Mouse (Mus musculus) hindbrain, embryonic 10.5 days (tissue): ENCODE results near the gene Rcan1. TPM values are rescaled to one million over a fixed set of nuclear protein-coding genes. Genes with fewer than 3 reads are reported as not detected.

Experiments
- DNase-seq: peaks from one replicate; pipeline ENCODE4 v3.0.0-alpha.2; 2017; ENCODE audit warnings: low spot score
- H3K27ac ChIP-seq: fragments of 300-500 bp; sonication (generic); 2 replicates; pipeline ENCODE4 v1.5.1; 2016; ENCODE audit warnings: mild to moderate bottlenecking, moderate library complexity
- H3K27me3 ChIP-seq: fragments of 300-500 bp; sonication (generic); 2 replicates; pipeline ENCODE4 v1.6.1; 2016; ENCODE audit warnings: mild to moderate bottlenecking; ENCODE audit not compliant: poor library complexity, insufficient read depth, severe bottlenecking
- H3K36me3 ChIP-seq: fragments of 300-500 bp; sonication (generic); 2 replicates; pipeline ENCODE4 v1.6.1; 2016; ENCODE audit warnings: mild to moderate bottlenecking, moderate library complexity
- H3K4me1 ChIP-seq: fragments of 300-500 bp; sonication (generic); replicated peaks from 2 replicates; pipeline ENCODE4 v1.6.1; 2016; ENCODE audit warnings: mild to moderate bottlenecking
- H3K4me3 ChIP-seq: fragments of 300-500 bp; sonication (generic); 2 replicates; pipeline ENCODE4 v1.5.1; 2016; ENCODE audit warnings: mild to moderate bottlenecking, moderate library complexity
- H3K9me3 ChIP-seq: fragments of 300-500 bp; sonication (generic); 2 replicates; pipeline ENCODE4 v1.6.1; 2016; ENCODE audit warnings: mild to moderate bottlenecking, moderate library complexity
- WGBS: fragments of 180-500 bp; shearing (Covaris S2); methylation state at CpG from one replicate; pipeline ENCODE4 v1.1.7; 2016; 5-methylcytosine and 5-hydroxymethylcytosine counted together
- polyA plus RNA-seq: library from polyadenylated mRNA; unstranded; fragments of >200 nt; fragmentation: Nextera tagmentation; extraction: Ambion mirVana; gene quantifications from 2 replicates; pipeline ENCODE4 v1.2.1, GENCODE M21; 2016

Gene Rcan1
- polyA plus RNA-seq, 1 experiment from 2014 or later = 39.6 TPM

DNA sequence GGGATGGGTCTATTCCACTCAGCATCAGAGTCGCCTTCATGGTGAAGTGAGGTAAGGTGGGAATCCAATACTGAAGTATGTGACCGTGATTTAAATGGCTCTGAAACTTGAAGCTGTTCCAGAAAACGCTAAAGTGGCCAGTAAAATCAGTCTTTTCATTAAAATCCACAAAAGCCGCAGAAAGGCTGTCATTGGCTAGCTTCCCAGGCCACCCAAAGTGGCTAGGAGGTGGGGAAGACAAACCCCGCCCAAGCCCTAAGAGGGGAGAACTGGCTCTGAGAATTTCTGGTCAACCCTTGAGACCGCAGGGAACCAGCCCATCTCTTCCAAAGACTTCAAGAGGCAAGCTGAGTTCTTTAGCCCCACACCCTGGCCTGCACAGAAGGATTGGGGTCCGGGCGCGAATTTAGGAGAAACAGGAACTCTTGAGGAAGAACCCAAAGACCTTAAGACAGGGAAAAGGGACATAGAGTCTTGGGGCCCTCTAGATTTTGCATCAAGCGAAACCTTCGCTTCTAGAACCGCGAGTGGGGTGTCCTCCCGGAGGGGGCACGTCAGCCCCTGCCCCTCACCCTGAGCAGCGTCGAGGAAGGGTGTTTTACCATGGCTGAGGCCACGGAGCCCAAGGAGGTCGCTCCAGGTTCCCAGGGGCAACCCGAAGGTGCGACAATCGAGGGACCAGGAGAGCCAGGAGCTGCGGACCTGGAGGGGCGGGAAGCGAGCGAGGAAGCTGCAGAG lies 27.4 kb upstream of the Rcan1 start:
- Histone ChIP-seq H3K4me3 (peak overlapping the region; percentile 63), H3K27ac (peak overlapping the region; percentile 76), H3K36me3 (no peaks in the 10 kb centered on the region), H3K27me3 (peaks cover 61% of the 10 kb centered on the region), H3K4me1 (peaks cover 17% of the 10 kb centered on the region), H3K9me3 (no peaks in the 10 kb centered on the region)
- no peak for DNase-seq
- 9% methylated on average over 26 of the region's 26 CpGs for WGBS

DNA sequence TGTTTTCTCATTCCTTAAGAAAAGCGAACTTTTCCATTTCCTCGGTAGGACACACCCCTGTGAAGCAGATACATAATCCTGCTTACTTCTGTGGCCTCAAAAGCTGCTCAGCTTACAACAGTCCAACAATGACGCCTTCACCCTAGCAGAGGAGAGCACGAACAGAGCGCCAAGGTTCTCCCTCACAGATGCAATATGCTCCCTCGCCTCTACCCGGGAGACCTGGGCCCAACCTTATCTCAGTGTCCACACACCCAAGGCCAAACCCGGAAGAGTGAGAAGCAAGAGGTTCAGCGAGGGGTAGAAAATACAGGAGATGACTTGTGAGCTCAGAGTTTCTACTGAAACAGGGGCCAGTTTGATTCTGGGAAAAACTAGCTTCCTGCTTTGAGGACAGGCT lies 18.7 kb upstream of the Rcan1 start:
- Histone ChIP-seq H3K4me3 (no peak overlapping the region), H3K36me3 (no peaks in the 10 kb centered on the region), H3K9me3 (no peaks in the 10 kb centered on the region), H3K27me3 (no peaks in the 10 kb centered on the region), H3K4me1 (no peaks in the 10 kb centered on the region), H3K27ac (no peak overlapping the region)
- 82% methylated on average over 9 of the region's 9 CpGs for WGBS
- no peak for DNase-seq

DNA sequence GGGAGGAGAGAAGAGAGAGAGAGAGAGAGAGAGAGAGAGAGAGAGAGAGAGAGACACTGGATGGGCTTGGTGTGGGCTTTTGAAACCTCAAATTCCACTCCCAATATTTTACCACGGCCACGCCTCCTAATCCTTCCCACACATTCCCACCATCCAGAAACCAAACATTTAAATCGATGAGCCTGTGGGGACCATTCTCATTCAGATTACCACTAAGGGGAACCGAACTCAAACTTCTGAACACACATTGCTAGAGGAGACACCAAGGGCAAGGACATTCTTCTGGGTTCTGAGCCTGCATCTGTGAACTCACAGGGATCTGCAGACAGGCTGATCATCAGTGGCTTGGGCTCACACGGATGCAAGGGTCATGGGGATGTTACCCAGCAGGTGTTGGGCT lies 17.8 kb upstream of the Rcan1 start:
- no peak for DNase-seq
- no peak overlapping the region for H3K4me3 ChIP-seq
- H3K9me3 ChIP-seq = no peaks in the 10 kb centered on the region
- H3K4me1 ChIP-seq = no peaks in the 10 kb centered on the region
- WGBS = 86% methylated on average over 5 of the region's 5 CpGs
- no peaks in the 10 kb centered on the region for H3K36me3 ChIP-seq
- H3K27me3 ChIP-seq = no peaks in the 10 kb centered on the region
- H3K27ac ChIP-seq = no peak overlapping the region

DNA sequence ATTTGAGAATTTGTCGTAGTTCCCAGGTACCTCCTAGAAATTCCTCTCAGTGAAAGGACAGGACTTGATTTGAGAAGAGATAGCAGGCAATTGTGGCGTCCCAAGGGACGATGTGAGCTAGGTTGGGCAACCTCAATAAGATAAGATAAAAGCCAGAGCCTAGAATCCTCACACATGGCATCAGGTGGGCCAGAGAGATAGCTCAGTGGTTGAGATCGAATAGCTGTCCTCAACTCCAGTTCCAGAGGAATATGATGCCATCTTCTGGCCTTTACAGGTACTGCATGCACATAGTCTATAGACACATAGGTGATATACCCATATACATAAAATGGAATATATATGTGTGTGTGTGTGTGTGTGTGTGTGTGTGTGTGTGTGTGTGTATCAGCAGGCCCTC lies 16.8 kb upstream of the Rcan1 start:
- no peaks in the 10 kb centered on the region for H3K9me3 ChIP-seq
- no peaks in the 10 kb centered on the region for H3K4me1 ChIP-seq
- H3K36me3 ChIP-seq = no peaks in the 10 kb centered on the region
- 62% methylated on average over 4 of the region's 4 CpGs for whole genome bisulfite sequencing
- H3K27ac ChIP-seq = no peak overlapping the region
- no peak for DNase-seq
- no peaks in the 10 kb centered on the region for H3K27me3 ChIP-seq
- H3K4me3 ChIP-seq = no peak overlapping the region

DNA sequence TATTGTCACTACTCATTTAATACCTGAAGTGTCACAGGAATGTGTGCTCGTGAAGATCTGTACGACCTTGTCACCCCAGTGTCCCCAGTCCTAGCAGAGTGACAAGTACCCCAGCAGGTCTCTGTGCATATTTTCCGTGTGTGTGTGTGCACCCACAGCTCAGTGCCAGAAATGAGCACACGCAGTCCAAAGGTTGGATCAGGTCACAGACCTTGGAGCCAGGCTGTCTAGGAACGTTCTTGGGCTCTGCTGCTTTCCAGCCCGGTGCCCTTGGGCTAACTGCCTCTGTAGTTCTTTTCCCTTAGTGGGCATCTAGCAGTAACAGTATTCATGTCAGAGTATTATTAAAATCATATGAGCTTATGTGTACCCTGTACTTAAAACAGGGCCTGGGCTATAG lies 16.4 kb upstream of the Rcan1 start:
- 86% methylated on average over 6 of the region's 6 CpGs for WGBS
- Histone ChIP-seq H3K36me3 (no peaks in the 10 kb centered on the region), H3K27ac (no peak overlapping the region), H3K27me3 (no peaks in the 10 kb centered on the region), H3K4me3 (no peak overlapping the region), H3K9me3 (no peaks in the 10 kb centered on the region), H3K4me1 (no peaks in the 10 kb centered on the region)
- no peak for DNase-seq

DNA sequence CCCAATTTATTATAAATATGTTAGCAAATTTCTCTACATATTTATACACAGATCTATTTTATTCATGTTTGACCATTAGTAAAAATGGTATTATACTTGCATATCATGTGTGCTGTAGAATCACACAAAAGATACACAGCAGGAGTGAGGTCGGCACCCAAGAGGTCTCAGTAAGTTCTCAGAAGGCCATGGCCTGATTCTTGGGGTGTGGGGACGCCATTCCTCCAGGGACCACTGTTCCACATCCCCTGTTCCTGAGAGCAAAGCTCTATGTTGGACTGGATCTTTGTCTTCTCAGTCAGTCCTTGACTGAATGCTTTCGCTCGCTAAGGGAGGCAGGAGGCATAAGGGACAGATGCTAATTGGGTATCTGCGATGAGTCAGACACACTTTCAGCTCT lies 14.8 kb upstream of the Rcan1 start, which contains the start of gene Clic6:
Gene Clic6, plus strand, starts transcription at position 301 of the 400 bp plus-strand sequence.
- no peaks in the 10 kb centered on the region for H3K9me3 ChIP-seq
- no peak within 1 kb of the TSS for H3K27ac ChIP-seq
- H3K4me1 ChIP-seq = no peaks in the 10 kb centered on the region
- H3K36me3 ChIP-seq = no peaks in the 10 kb centered on the region
- WGBS = 86% methylated on average over 5 of the region's 5 CpGs
- no peak within 1 kb of the TSS for H3K4me3 ChIP-seq
- H3K27me3 ChIP-seq = peaks cover under 1% of the 10 kb centered on the region; the same call in 1 of the 2 replicates
- DNase-seq = no peak

DNA sequence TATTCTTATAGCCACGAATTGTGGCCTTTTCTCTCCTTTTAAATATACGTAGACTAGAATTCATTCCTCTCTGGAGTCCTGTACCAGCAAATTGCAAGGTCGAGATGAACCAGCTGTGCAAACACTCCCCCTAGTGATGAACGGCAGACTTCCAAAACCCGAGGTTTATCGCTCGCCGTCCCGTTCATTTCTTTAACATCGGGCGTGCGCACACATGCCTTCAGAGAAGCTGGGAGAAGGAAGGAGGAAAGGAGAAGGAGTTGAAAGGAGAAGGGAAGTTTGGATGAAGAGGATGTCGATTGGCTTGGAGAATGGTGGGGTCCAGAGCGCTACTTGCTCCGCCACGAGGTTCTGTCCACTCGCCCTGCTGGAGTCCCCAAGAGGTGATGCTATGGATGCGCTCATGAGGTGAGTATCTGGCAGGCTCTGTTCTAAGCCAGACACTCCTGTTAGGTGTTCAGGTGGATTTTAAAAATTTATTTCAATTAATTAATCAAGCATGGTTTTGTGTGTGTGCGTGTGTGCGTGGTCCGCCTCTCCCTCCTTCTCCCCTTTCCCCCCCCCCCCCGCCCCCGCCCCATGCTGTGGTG lies 8.0 kb upstream of the Rcan1 start:
- Histone ChIP-seq H3K4me1 (peaks cover 12% of the 10 kb centered on the region; the same call in 1 of the 2 replicates), H3K27me3 (peaks cover 19% of the 10 kb centered on the region), H3K4me3 (peak overlapping the region; percentile 43), H3K9me3 (no peaks in the 10 kb centered on the region), H3K36me3 (no peaks in the 10 kb centered on the region), H3K27ac (no peak overlapping the region)
- peak; percentile 65 for DNase-seq
- WGBS = 15% methylated on average over 23 of the region's 23 CpGs

DNA sequence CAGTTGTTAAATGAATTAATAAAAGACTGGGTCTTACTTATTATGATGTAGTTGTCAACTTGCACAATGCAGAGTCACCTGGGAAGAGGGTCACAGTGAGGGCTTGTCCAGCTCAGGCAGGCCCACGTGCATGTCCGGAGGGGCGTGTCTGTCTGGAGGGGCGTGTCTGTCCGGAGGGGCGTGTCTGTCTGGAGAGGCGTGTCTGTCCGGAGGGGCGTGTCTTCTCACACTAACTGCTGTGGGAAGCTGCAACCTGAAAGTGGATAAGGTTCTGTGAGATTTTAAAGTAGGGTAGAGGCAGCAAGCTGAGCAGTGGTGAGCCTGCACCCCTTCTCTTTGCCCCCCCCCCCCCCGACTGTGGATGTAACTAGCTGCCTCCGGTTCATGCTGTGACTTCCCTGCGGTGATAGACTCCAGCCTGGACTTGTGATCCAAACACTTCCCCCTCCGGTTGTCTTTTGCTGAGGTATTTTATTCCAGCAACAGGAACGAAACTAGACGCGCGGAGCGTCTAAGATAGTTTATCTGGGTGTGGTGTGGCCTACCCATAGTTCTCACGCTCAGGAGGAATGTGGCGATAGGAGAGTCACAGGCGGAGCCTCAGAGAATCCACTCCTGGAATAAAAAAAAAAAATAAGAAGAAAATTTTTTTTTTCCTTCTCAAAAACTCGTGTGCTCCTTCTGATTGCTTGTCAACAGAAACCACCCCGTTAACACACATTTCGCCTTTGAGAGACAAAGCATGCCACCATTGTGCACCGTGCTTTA lies 4.6 kb upstream of the Rcan1 start:
- no peak overlapping the region for H3K27ac ChIP-seq
- peak; percentile 44 for DNase-seq
- no peaks in the 10 kb centered on the region for H3K36me3 ChIP-seq
- no peak overlapping the region for H3K4me3 ChIP-seq
- peaks cover 17% of the 10 kb centered on the region for H3K27me3 ChIP-seq
- no peaks in the 10 kb centered on the region for H3K9me3 ChIP-seq
- H3K4me1 ChIP-seq = peaks cover 12% of the 10 kb centered on the region; the same call in 1 of the 2 replicates
- 59% methylated on average over 25 of the region's 25 CpGs for WGBS

DNA sequence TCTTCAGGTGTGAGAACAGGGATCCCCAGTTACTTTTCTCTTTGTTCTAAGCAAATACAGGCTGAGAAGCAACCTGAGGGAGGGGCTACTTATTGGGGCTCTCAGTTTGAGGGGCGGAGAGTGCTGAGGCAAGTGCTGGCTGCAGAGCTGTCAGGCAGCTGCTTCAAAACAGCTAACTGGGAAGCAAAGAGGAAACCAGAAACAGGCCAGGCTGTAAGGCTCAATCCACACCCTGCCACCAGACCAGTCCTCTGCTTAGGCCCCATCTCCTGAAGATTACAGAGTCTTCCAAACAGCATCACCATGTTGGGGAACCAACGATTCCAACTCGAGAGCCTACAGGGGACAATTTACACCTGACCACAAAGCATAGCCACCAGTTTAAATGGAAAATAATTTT lies 2.2 kb upstream of the Rcan1 start:
- WGBS = 93% methylated on average over 3 of the region's 3 CpGs
- H3K4me1 ChIP-seq = peaks cover 6% of the 10 kb centered on the region; the same call in 1 of the 2 replicates
- no peak overlapping the region for H3K27ac ChIP-seq

DNA sequence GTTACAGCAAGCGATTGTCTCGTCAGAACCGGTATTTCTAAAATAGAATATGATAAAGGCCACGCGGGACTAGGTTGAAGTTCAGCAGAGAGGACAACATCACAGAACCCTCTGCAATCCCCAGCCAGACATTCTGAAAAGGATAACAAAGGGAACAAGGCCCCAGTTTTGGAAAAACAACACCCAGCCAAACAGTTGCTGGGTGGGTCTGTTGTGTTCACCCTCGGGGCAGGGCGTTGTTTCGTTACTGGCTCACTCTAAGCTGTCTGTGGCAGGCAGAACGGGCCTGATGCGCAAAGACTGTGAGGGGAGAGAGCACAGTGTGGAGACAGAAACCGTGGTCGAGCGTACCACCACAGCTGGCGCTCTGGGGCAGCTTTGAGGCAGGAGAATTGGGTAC lies 2.2 kb downstream of the Rcan1 start:
- 76% methylated on average over 14 of the region's 14 CpGs for WGBS

More for the DNA sequence above, 2.2 kb upstream of the Rcan1 start:
- Histone ChIP-seq H3K36me3 (no peaks in the 10 kb centered on the region), H3K4me3 (no peak overlapping the region), H3K9me3 (no peaks in the 10 kb centered on the region), H3K27me3 (no peaks in the 10 kb centered on the region; the same call in 1 of the 2 replicates)
- DNase-seq = no peak

DNA sequence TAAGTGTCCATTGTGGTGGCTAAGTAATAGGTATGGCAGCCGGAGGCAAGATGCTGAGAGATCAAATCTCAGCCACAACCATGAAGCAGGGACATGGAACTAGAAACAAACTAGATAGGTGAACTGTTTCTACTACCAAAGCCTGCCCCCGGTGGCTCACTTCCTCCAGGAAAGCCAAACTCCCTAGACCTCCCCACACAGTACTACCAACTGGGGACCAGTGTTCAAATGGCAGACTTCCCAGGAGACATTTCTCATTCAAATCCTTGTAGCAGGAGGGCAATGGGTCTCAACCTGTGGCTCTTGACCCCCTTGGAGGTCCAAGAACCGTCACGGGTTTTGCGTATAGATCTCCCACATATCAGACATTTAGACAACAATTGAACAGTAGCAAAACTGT lies 3.6 kb downstream of the Rcan1 start:
- DNase-seq = no peak
- Histone ChIP-seq H3K27ac (no peak overlapping the region), H3K4me1 (peaks cover 28% of the 10 kb centered on the region), H3K9me3 (no peaks in the 10 kb centered on the region), H3K27me3 (0 out of 2 replicates have a peak, but pooled peaks cover 3% of the 10 kb centered on the region), H3K36me3 (no peaks in the 10 kb centered on the region), H3K4me3 (no peak overlapping the region)
- whole genome bisulfite sequencing = 76% methylated on average over 5 of the region's 5 CpGs

More for the DNA sequence above, 2.2 kb downstream of the Rcan1 start:
- no peak overlapping the region for H3K27ac ChIP-seq
- no peaks in the 10 kb centered on the region for H3K36me3 ChIP-seq
- no peak for DNase-seq
- peaks cover 25% of the 10 kb centered on the region for H3K4me1 ChIP-seq
- H3K4me3 ChIP-seq = no peak overlapping the region
- H3K9me3 ChIP-seq = no peaks in the 10 kb centered on the region
- 0 out of 2 replicates have a peak, but pooled peaks cover 3% of the 10 kb centered on the region for H3K27me3 ChIP-seq

DNA sequence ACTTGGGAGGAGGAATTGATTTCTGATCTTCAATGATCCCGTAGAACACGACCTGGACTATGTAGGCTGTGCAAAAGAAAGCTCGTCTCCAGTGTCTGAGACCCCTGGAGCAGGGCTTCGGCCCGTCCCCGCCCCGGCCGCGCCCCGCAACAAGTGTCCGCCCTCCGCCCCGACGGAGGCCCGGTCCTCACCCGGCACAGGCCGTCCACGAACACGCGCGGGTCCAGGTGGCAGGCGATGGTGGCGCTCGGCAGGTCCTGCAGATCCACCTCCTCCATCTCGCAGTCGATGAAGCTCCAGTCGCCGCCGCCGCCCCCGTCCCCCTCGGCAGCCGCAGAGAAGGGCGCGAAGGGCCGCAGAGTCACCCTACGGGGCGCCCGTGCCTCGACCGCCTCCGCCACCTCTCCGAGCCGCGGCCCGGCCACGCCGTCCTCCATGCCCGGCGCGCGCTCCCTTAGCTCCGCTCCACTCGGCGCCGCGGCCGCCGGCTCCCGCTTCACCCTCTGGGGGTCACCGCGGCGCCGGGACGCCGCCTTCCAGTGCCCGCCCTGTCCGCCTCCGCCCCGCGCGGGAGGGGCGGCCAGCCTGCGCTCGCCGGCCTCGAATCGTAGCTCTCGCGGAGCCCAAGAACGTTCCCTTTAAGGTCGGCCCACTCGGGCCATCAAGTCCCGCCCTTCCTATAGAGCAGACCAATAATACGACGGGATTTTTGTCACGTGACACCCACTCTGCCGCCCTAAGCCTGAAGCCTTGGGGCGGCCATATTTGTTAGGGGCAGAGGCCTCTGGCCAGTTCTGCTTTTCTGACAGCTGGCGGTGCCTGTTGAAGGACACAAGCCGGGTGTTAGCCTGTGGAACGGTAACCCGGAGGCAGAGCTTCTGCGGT lies 4.8 kb downstream of the Rcan1 start:
- peak; percentile 96 for DNase-seq
- peak overlapping the region; percentile 93 for H3K4me3 ChIP-seq
- H3K27me3 ChIP-seq = 0 out of 2 replicates have a peak, but pooled peaks cover 3% of the 10 kb centered on the region
- H3K4me1 ChIP-seq = peaks cover 28% of the 10 kb centered on the region
- no peaks in the 10 kb centered on the region for H3K9me3 ChIP-seq
- H3K27ac ChIP-seq = peak overlapping the region; percentile 91
- H3K36me3 ChIP-seq = no peaks in the 10 kb centered on the region
- under 1% methylated on average over 79 of the region's 94 CpGs for WGBS
